Mouse (Mus musculus) ES-Bruce4 (cell line): ENCODE data around the gene Suclg1. TPM values are rescaled to one million over a fixed set of nuclear protein-coding genes. Genes with fewer than 3 reads are reported as not detected.

Source experiments
- H3K27ac ChIP-seq: 2 replicates; pipeline ENCODE4 v1.5.1; 2012; ENCODE audit warnings: low read length, inconsistent platforms; ENCODE audit not compliant: insufficient read depth
- H3K27me3 ChIP-seq: 2 replicates; pipeline ENCODE4 v1.6.1; 2012; ENCODE audit warnings: mild to moderate bottlenecking, low read length, inconsistent platforms; ENCODE audit not compliant: control insufficient read depth, poor library complexity, insufficient read depth, severe bottlenecking
- H3K36me3 ChIP-seq: 2 replicates; pipeline ENCODE4 v1.6.1; 2012; ENCODE audit warnings: inconsistent platforms, mild to moderate bottlenecking, low read length, moderate library complexity; ENCODE audit not compliant: control insufficient read depth, poor library complexity, insufficient read depth, severe bottlenecking
- H3K4me1 ChIP-seq: one replicate; pipeline ENCODE4 v1.8.1; 2011; ENCODE audit warnings: low read length; ENCODE audit not compliant: control insufficient read depth, insufficient read depth
- H3K4me3 ChIP-seq: 2 replicates; pipeline ENCODE4 v1.5.1; 2011; ENCODE audit warnings: low read depth, mild to moderate bottlenecking, low read length
- H3K9ac ChIP-seq: 2 replicates; pipeline ENCODE4 v1.6.1; 2012; ENCODE audit warnings: low read depth, mild to moderate bottlenecking, inconsistent platforms; ENCODE audit not compliant: poor library complexity, severe bottlenecking
- H3K9me3 ChIP-seq: replicated peaks from 2 replicates; pipeline ENCODE4 v1.6.1; 2012; ENCODE audit warnings: mild to moderate bottlenecking, low read length, inconsistent platforms; ENCODE audit not compliant: control insufficient read depth, poor library complexity, insufficient read depth, severe bottlenecking
- CTCF ChIP-seq: IDR thresholded peaks from one replicate; pipeline ENCODE4 v1.8.1; 2011; ENCODE audit warnings: low read depth, low read length
- EP300 ChIP-seq: IDR thresholded peaks from 2 replicates; pipeline ENCODE4 v1.6.1; 2011; ENCODE audit warnings: low read depth, low read length; ENCODE audit not compliant: insufficient read depth
- POLR2A ChIP-seq: IDR thresholded peaks from one replicate; pipeline ENCODE4 v1.8.1; 2011; ENCODE audit warnings: low read length; ENCODE audit not compliant: insufficient read depth
- polyA plus RNA-seq: library from polyadenylated mRNA; stranded (reverse); fragments of >200 nt; gene quantifications from 2 replicates; pipeline ENCODE4 v1.2.4, GENCODE M21; 2011; ENCODE audit warnings: low read depth; ENCODE audit not compliant: missing spikeins, insufficient read depth, insufficient read length

Gene Suclg1
- 122 and 131 TPM in 2 replicates for polyA plus RNA-seq

DNA sequence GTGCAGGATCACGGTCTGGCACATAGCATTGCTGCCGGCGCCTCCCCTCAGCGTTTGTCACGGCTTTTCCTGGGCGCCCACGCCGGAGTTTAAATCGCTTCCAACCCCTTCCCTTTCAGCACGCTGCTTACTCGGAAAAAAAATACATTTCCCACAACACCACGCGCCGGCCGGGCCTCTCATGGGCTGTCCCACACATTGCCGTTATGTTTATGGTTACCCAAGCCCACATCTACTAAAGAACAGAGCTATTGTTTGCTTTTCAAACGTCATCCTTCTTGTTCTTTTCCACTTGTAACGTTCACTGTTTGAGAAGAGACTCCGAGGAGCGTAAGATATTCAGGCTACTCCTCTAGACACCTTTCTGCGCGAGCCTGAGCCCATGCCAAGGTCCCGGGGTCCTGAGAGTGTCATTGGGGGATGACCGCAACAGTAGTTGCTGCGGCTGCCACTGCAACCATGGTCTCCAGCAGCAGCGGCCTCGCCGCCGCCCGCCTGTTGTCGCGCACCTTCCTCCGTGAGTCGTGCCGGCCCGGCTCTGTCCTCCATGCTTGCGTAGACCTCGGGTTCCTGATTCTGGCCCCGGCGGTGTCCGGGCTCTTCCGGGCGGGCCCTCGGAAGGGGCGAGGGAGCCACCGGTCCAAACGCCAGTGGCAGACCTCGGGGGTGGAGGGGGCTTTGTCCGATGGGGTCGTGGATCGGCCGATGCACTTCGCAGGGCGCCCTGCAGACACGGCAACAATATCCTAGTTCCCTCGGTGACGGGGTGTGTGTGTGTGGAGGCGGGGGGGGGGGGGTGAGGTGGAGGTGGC is at the start of gene Suclg1:
TSS of gene Suclg1 (plus strand) at position 146 of the 812 bp plus-strand sequence.
- TF ChIP-seq EP300 (no peak), POLR2A (peak; percentile 23)
- no peaks in the 10 kb centered on the region for H3K36me3 ChIP-seq
- H3K4me3 ChIP-seq = peak within 1 kb of the TSS; percentile 85
- no peaks in the 10 kb centered on the region for H3K27me3 ChIP-seq
- H3K9me3 ChIP-seq = no peaks in the 10 kb centered on the region
- H3K4me1 ChIP-seq = no peaks in the 10 kb centered on the region
- peak within 1 kb of the TSS; percentile 83 for H3K9ac ChIP-seq
- H3K27ac ChIP-seq = no peak within 1 kb of the TSS

DNA sequence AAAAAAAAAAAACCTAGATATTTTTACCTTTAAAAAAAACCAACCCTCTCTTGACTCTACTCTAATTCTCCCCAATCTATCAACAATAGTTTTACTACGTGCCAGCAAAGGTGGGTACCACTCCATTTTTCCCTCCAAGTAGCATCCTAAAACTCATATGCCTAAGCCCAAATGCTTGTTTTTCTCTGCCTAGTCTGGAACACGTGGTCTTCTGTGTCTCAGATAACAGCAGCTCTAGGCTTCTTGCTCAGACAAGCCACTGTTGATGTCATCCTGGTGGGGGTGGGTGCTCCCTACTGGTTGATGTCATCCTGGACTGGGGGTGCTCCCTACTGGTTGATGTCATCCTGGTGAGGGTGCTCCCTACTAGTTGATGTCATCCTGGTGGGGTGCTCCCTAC is 44.5 kb upstream of the Suclg1 start:
- Histone ChIP-seq H3K9me3 (peaks cover 3% of the 10 kb centered on the region; the same call in 1 of the 2 replicates), H3K4me1 (peaks cover 1% of the 10 kb centered on the region), H3K27me3 (no peaks in the 10 kb centered on the region), H3K4me3 (no peak overlapping the region), H3K27ac (no peak overlapping the region), H3K9ac (no peak overlapping the region), H3K36me3 (no peaks in the 10 kb centered on the region)
- TF ChIP-seq POLR2A (no peak), CTCF (no peak), EP300 (no peak)

DNA sequence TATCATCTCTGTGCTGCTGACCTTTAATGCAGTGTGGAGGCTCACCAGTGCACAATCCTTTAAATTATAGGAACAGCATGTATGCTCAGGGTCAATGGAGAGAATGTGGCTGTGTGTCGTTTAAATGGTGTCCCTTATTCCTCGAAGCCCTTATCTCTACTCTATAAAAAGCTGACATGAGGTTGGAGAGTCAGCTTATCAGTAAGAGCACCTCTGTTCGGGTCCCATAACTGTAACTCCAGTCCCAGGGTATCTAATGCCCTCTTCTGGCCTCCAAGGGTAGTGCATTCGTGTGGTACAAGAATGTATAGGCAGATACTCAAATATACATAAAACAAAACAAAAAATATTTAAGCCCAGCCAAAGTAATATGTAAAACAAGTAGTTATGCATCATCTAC is 43.2 kb upstream of the Suclg1 start:
- Histone ChIP-seq H3K36me3 (no peaks in the 10 kb centered on the region), H3K27me3 (no peaks in the 10 kb centered on the region), H3K4me3 (no peak overlapping the region), H3K27ac (no peak overlapping the region), H3K9ac (no peak overlapping the region), H3K9me3 (peaks cover 3% of the 10 kb centered on the region; the same call in 1 of the 2 replicates), H3K4me1 (peaks cover 1% of the 10 kb centered on the region)
- TF ChIP-seq CTCF = no peak
- no peak for TF ChIP-seq POLR2A
- TF ChIP-seq EP300 = no peak

DNA sequence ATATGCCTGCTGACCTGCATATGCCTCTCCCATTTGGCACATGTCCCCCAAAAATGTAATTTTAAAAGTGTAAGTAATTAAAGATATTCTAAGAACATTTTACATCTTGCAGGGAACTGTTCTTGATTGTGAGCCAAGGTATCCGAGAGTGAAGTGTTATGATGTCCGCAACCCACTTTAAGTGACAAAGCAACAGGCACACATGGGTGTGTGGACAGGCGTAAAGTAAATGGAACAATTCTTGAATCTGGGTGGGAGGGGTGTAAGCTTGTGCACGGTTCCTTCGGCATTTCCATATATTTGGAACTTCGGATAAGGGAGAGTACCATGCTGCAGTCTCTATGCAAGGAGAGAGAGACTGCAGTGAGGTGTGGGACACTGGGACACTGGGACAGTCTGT is 38.6 kb upstream of the Suclg1 start:
- no peak for TF ChIP-seq CTCF
- TF ChIP-seq POLR2A = no peak
- TF ChIP-seq EP300 = no peak
- no peak overlapping the region for H3K27ac ChIP-seq

DNA sequence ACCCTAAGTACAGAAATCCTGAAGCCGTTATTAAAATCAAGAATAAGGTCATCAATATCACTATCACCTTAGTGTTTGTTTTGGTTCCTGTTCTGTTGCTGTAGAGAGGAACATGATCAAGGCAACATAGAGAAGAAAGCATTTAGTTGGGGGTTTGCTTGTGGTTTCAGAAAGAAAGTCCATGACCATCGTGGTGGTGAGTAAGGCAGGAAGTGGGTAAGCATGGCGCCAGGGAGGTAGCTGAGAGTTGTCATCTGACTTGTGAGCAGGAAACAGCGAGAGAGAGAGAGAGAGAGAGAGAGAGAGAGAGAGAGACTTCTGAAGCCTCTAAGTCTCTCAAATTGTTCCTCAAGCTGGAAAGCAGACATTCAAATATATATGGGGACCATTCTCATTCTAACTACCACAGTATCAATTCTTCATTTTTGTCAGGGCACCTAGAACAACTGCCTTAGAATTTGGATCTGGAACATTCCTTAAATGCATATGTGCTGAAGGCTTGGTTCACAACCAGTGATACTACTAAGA is 37.7 kb upstream of the Suclg1 start:
- no peaks in the 10 kb centered on the region for H3K27me3 ChIP-seq
- no peak for TF ChIP-seq EP300
- no peak for TF ChIP-seq CTCF
- TF ChIP-seq POLR2A = no peak
- no peak overlapping the region for H3K9ac ChIP-seq
- no peak overlapping the region for H3K4me3 ChIP-seq
- no peak overlapping the region for H3K27ac ChIP-seq
- H3K4me1 ChIP-seq = peaks cover 1% of the 10 kb centered on the region
- H3K36me3 ChIP-seq = no peaks in the 10 kb centered on the region
- peaks cover 10% of the 10 kb centered on the region; the same call in 1 of the 2 replicates for H3K9me3 ChIP-seq

More for the DNA sequence above, 38.6 kb upstream of the Suclg1 start:
- Histone ChIP-seq H3K4me3 (no peak overlapping the region), H3K27me3 (no peaks in the 10 kb centered on the region), H3K36me3 (no peaks in the 10 kb centered on the region), H3K4me1 (peaks cover 1% of the 10 kb centered on the region), H3K9me3 (peaks cover 10% of the 10 kb centered on the region; the same call in 1 of the 2 replicates), H3K9ac (no peak overlapping the region)

DNA sequence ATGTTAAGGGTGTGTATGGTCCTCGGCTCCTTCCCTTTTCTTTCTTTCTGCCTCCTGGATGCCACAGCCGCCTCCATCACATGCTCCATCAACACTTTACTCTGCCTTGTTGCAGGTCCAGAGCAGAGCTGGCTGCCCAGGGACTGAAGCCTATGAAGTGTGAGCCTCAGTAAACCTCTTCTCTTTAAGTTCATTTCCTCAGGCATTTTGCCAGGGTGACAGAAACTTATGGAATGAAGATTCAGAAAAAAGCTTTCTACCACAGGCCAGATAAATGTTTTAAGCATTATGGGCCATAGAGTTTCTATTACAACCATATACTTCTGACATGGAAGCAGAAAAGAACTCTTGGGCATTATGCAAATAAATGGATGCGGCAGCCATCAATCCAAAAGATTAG is 37.1 kb upstream of the Suclg1 start:
- Histone ChIP-seq H3K4me1 (peaks cover 1% of the 10 kb centered on the region), H3K27ac (no peak overlapping the region), H3K9me3 (peaks cover 11% of the 10 kb centered on the region; the same call in 1 of the 2 replicates), H3K4me3 (no peak overlapping the region), H3K9ac (no peak overlapping the region), H3K27me3 (no peaks in the 10 kb centered on the region), H3K36me3 (no peaks in the 10 kb centered on the region)
- no peak for TF ChIP-seq CTCF
- TF ChIP-seq POLR2A = no peak
- no peak for TF ChIP-seq EP300
